Mouse (Mus musculus): ENCODE measurements around the gene Hddc2. TPM values are rescaled to one million over a fixed set of nuclear protein-coding genes. Genes with fewer than 3 reads are reported as not detected.

The Hddc2 gene
- total RNA-seq (2021): 10 to 100 TPM; 15.1 to 20.5 TPM
- long read RNA-seq, experiment 1, partial matches to known transcripts: 0 of 7 reads
- long read RNA-seq, experiment 1, other reads (novel, unspliced or antisense): 3 of 7 reads
- long read RNA-seq, experiment 2, transcript Hddc2-201 (6 exons, 858 nt): major isoform, 12 of 14 reads
- long read RNA-seq, experiment 2, partial matches to known transcripts: 1 of 14 reads
- long read RNA-seq, experiment 2, other reads (novel, unspliced or antisense): 0 of 14 reads

DNA sequence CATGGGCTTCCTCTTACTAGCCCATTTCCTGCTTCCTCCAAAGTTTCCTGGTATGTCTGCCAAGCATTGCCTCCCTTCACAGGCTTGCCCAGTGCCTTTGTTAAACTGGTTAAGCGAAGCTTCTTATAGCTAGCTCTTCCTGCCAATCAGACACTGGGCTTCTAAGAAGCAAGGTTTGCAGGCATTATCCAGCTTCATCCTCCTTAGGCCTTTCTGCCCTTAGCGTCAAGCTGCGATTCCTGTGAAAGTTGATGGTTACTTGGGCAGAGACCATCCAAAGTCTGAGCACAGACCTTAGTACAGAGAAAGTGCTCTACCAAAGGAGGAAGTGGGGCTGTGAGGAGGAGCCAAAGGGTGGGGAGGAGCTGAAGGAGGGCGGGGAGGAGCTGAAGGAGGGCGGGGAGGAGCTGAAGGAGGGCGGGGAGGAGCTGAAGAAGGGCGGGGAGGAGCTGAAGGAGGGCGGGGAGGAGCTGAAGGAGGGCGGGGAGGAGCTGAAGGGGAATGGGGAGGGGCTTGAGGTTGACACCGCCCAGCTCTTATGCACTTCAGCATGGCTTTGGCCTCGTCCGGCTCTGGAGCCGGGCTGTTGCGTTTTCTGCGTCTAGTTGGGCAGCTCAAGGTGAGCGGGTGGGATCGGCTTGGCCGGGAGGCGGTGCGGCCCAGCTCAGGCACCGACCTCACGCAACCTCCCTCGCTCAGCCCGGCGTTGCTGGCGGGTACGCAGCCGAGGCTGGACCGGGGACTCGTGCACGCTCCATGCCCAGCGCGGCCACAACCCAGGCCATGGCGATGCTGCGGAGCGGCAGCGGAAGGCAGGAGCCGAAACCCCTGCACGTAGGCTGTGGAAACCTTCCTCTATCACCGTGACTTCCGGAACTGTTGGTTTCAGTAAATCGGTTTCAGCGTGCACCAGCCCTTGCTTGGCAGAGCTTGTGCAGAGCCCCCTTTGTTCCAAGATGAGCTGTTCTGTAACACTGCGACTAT is at the start of gene Hddc2:
Gene Hddc2, plus strand, starts transcription at position 519 of the 984 bp plus-strand sequence.
- DNase-seq (ENCODE audit: low spot score in 2 of 2): peak; percentile 58 to 62

DNA sequence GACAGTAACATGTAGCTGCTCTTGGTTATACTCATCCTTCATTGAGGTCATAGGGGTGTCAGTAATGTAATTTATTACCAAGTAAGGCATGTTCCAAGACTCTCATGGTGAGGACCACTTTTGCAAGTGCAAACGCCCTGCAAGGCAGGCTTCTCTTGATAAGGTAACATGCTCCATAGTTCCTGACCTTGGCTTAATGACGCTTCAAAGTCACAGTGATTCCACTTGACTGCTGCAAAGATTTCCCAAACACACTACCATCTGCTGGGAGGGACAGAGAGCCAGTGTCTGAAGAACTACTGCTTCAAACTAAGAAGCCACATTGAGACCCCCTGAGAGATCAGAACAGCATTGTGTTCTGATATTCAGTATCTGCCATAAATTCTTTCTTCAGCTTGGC is 40.4 kb upstream of the Hddc2 start:
- DNase-seq (ENCODE audit: low spot score in 2 of 2): no peak

DNA sequence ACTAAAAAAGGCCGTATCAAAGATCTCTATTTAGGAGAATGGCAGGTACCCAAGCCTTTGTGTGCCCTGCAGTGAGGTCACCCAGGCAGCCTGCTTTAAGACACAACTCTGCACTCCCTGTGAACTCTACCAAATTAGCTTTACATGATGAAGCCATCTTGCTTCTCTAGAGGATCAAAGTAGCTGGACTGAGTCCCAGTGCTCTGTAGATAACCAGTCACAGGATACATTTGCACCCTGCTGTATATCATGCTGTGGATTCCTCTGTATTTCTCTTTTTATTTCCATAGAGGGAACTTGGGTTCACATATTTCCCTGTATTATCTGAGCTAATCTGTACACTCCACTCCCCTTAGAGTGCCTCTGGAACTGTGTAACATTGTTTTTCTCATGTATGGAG is 40.0 kb upstream of the Hddc2 start:
- no peak for DNase-seq (ENCODE audit: low spot score in 2 of 2)

DNA sequence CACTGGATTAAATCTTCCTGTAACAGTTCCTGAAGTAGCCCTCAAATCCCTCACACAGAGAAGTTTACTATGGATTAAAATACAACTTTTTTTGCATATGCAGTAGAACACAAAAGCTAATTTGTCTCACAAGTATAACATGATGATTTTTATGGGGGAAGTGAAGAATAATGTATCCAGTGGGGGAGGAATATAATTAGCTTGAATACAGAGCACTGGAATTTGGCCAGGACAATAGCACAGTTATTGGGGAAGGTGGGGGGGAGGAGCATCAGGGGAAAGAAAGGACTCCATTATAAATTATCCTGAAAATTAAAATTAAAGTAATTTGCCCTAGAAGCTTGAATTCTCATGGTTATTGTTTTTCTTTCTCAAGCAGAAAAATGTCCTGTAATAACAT is 25.4 kb upstream of the Hddc2 start:
- no peak for DNase-seq (ENCODE audit: low spot score in 2 of 2)

DNA sequence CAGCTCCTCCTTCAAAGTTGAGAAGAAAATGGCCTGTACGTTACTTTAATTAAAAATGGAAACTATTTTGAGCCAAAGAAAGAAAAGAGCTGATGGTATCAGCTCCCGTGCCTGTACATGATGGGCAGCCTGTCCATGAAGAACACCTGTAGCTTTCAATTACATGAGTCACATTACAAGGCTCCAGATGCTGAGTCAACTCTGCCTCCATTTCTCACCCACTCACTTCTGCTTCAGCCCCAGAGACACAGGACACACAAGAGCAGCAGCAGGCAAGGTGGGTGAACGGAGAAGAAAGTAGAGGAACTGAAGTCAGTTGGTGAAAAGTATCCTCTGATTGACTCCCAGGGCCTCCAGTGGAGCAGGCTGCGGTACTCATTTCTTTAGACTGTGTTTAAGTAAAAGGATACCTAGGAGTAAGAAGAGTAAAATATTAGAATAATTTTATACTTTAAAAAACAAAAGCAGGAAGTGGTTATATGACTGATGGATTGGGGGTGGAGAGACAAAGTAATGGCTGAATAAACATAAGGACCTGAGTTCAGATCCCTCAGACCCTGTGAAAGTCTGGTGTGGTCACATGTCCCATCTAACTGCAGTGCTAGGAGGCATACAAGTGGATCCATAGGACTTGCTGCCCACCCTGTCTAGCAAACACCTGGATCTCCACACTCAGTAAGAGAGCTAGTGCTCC is 24.3 kb upstream of the Hddc2 start:
- no peak for DNase-seq (ENCODE audit: low spot score in 2 of 2)

DNA sequence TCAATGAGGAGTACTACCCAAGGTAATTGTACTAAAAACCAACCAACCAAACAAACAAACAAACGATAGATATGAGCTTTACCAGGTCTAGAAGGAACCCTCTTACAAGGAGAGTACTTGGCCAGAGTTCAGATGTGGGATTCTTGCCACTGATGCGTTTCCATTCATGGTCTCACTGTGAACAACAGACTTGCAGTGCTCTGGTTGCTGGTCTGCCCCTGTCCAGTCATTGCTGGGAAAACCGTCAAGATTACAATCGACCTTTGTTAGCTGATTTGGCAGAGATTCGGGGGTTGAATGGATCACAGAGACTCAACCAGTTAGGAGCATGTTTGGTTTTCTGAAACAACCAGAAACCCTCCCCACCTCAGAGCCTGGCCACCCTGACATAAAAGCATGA is 17.5 kb upstream of the Hddc2 start:
- DNase-seq (ENCODE audit: low spot score in 2 of 2): no peak

DNA sequence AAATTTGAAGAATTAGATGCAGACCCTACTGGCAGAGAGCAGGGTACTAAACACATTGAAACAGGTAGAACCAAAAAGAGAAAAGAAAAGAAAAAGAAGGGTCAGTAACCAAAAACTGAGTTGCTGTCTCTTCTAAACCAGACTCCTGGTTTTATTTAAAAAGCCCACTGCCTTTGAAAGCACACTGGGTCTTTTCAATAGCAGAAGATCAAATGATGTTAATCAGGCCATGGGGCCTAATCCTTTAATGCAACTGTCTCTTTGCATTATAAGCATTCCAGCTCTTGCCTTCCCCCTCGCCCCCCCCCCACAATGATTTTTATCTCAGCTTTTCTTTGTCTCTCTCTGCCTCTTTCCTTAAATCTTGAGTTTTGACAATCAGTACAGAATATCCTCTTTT is 16.7 kb upstream of the Hddc2 start:
- no peak for DNase-seq (ENCODE audit: low spot score in 2 of 2)

DNA sequence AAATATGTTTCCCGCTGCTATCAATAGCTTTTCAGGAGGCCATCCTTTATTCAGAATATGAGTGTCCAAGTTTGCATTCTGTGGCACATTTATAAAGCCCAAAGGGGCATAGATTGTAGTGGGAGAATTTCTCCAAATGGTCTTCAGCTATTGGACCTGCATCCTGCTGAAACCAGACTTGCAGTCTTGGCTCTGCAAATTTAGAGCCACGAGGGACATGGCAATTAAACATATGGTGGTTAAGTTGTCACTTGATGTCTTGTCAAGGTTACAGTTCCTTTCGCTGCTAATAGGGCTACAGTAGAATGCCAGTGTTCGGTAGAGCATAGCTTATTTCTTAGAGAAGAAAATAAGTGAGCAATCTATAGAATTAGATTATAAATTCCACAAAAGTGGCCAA is 16.1 kb upstream of the Hddc2 start:
- no peak for DNase-seq (ENCODE audit: low spot score in 2 of 2)

DNA sequence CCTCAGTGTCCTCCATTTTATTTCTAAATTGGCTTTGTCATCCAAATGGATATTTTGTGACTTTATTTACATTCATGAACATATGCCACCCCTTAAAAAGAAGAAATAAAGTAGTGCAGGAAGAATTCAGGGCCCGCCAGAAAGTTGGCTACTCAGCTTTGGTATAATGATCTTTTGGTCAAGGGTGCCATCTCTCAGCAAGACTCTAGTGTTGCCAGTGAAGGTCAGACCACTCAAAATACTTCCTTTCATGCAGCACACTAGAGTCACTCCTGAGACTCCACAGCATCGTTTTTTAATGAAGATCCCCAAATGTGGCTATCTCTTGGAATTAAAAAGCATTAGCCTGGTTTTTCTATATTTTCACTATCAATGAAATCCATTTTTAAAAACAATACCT is 14.9 kb upstream of the Hddc2 start:
- no peak for DNase-seq (ENCODE audit: low spot score in 2 of 2)

DNA sequence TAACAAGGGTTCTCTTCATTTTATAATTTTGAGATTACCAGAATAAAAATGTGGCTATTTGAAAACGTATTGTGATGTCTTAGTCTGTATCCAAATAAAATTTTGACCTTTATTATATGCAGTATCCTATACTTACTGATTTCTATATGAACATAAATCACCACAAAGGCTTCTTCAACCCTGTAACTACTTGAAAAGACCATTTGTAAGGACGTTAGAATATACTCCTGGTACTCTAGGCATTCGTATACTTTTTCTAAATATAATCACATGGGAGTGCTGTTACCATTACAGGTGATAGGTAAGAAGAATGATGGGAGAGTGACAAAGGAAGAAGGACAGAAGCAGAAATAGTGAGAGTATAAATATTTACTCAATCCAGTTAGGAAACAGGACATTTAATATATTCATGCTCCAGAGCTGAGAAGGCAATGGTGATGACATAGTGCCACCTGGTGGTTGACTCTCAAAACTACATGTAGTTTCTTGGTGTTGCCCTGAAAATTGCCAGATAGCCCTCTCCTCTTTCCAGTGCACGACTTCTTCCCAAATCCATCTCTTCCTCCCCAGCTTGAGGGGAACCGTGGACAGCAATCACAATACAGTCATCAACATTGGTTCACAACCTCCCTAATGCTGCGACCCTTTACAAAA is 14.1 kb upstream of the Hddc2 start:
- DNase-seq (ENCODE audit: low spot score in 2 of 2): peak; percentile 49 to 69

DNA sequence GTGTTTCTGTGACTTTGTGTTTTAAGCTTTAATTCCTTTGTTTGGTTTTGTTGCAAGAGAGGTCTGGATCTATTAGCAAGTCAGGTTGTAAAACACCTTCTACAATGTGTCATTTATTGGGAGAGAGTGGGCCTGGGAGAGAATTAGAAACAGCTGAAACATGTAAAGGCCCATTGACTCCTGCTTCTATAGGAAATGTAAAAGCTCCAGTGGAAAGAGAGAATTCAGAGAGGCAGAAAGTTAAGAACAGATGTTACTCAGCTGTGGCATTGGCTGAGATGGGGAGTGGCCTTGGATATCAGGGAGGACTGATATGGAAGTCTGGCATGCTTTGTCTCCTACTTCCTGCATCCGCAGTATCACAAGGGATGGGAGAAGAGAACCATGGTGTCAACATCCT is 12.9 kb upstream of the Hddc2 start:
- no peak for DNase-seq (ENCODE audit: low spot score in 2 of 2)

DNA sequence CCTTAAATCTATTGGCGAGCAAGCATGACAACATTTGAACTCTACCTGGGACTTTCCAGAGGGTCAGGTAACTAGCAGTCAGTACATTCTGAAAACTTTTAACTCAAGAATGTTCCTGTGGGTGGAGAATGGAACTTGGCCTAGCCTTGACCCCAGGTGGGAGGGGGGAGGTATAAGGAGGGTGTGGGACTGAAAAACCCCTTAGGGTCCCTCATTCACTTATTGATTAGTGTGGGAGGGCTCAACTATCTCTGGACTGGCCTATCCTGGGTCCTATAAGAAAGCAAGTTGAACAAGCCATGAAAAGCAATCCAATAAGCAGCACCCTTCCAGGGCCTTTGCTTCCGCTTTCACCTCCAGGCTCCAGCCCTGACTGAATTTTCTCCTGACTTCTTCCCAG is 9.7 kb upstream of the Hddc2 start:
- no peak for DNase-seq (ENCODE audit: low spot score in 2 of 2)

DNA sequence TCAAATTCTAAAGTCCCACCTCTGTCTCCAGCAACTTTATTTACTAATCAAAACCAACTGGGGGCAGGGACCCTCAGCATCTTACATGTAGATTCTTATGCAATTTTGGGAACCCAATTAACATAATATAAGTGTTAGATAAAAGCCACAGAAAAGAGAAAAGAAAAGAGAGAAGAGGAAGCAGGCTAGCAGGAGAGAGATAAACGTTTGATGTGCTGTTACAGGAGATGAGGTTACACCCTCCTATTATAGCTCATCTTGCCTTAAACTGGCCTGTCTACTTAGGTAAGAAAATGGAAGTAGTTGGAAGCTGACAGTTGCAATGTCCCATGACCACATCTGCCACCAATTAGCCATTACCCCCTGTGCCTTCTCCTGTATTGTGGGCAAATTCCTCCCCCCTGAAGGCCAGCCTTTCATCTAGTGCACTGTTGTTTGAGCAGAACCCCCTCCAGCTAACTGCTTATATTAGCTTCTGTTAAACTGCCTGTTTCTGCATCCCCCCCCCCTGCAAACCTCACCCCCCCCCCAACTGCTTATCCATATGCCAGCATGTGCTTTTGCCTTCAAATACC is 6.1 kb upstream of the Hddc2 start:
- no peak for DNase-seq (ENCODE audit: low spot score in 2 of 2)

DNA sequence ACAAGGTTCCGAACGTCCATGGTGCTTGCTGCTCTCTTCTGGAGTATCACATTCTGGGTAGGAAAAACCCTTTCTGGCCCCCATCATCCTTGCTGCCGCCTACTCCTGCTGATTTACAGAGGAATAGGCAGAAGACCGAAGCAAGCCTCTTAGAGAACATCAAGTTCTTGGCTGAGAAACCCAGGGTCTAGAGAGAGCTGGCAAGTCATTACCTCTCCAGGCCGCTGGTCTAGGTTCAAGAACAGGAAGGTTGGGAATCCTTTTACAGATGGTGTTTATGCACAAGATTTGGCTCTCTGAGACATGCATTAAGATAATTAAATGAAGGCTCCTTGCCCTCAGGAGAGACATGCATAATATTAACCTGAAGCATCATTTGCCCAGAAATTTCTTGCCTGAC is 5.3 kb downstream of the Hddc2 start:
- DNase-seq (ENCODE audit: low spot score in 2 of 2): no peak

DNA sequence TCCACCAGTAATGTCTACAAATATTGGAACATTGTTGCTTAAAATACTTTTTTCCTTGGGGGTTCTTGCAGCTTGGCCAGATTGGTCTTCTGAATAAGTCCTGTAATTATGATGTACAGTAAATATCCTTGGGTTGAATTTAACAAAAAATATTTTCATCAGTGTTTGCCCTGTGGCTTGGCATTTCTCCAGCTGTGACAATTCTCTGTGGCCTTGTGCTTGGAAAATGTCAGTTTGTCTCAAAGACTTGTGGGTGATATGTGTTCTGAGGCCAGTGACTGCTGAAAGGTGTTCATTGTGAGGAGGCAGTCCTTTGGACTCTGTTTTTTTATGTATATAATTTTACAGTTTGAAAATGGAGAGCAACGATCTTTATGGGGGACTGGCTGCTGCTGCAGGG is 16.3 kb downstream of the Hddc2 start:
- DNase-seq (ENCODE audit: low spot score in 2 of 2): no peak

DNA sequence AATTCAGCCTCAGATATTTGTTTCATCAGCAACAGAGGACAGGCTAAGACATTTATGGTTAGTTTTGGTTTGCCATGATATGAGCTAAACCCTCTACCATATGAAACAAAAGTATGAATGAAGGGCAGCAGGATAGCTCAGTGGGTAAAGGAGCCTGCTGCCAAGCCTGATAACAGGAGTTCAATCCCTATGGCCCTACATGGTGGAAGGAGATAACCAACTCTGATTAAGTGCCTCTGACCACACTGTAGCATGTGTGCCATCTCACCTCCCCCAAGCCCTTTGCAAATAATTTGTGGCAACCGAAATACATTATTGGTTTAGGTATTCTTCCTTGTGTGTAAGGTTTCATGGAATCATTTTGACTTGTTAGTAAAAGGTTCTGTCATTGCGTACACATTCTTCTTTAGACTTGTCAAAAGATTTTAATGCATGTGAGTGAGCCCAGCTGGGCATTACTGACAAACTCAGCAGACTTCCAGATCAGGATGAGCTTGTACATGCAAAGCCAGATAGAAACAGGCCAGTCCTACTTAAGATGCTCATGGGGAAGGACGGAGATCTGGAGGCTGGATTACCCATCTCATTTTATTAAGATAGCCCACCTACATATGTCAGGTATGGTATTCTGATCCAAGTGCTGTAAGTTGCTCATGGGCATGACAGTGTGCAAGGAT is 17.2 kb downstream of the Hddc2 start:
- DNase-seq (ENCODE audit: low spot score in 2 of 2): no peak

DNA sequence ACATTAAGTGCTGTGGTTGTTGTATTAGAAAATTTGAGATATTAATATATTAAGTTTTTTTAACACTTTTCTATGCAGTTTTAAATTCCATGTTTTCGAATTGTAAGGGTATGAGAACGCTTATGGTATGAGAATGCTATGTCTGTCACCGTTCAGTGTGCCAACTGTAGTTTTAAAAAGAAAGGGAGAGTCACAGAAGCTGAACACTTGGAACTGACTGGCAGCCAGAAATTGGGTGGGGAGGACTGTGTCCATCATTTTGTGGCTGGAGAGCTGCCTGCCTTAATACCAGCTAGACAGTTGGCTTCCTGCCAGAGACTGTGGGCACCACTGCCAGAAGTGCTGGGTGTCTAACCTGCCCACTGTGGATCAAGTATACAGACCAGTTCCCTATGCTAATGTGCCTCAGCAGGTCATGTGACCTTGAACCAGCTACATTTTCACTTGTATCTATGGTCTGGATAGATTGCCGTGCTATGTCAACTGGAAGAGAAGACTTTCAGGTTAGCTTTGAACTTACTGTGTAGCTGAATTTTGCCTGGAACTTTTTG is 18.1 kb downstream of the Hddc2 start:
- no peak for DNase-seq (ENCODE audit: low spot score in 2 of 2)

DNA sequence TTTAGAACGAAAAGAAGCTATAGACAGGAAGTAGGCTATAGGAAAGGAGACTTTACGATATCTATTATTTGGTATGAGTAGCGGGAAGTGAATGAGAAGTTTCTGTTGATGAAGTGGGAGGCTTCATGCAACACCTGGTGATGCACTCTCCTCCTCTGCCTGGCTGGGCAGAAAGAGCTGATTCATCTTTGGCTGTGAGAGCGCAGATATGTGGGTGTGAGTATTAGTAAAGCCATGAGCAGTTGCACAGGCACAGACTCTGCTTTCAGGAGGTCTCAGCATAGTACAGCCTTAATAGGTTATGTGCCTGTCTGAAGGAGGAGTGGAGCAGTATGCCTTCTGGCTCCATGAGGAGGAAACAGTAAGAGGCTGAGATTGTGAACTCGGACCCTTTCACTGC is 23.2 kb downstream of the Hddc2 start:
- no peak for DNase-seq (ENCODE audit: low spot score in 2 of 2)

DNA sequence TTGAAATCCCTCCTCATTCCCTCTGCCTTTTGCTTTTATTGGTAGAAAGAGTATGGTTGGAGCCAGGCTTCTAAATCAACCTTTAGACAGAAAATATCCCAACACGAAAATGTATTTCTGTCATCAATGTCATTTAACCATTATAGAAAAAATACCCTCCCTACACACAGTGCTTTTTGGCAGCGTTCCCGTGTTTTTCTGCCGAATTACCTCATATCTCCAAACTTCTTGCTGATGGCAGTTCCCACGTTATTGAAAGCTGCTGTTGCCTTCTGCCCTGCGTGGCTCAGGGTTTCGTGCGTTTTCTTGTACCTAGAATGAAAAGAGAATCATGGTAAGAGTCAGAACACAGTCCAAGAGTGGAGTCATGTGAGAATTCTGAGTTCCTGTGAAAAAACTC is 33.2 kb downstream of the Hddc2 start:
- DNase-seq (ENCODE audit: low spot score in 2 of 2): no peak

DNA sequence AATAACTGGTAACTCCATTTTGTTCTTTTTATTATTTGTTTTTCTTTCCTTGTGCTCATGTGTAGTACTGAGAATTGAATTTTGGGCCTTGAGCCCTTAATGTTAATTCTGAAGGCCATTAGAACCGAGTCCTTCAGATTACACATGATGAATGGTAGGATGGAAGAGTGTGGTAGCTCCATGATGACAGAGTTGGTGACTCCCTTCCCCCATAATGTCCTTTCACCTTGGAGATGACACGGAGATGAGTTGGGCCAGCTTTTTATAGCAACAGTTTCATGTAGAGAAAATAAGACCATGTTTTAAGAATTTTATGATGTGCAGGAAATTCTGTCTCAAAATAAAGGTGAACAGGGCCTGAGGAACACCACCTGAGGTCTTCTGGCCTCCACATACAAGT is 37.9 kb downstream of the Hddc2 start:
- no peak for DNase-seq (ENCODE audit: low spot score in 2 of 2)

All from left cerebral cortex, adult 18-20 months (tissue).